Mouse (Mus musculus) liver, embryonic 12.5 days (tissue): ENCODE results near the gene Terb2. TPM values are rescaled to one million over a fixed set of nuclear protein-coding genes. Genes with fewer than 3 reads are reported as not detected.
A peak's percentile ranks its signal among the peaks of the same experiment; 100 is the strongest.
"Not testable (repeated sequence)": the region's sequence is repeated elsewhere in the genome, so short reads cannot be mapped to it uniquely, and the experiment has no call there.

ENCODE experiments used
- ATAC-seq: fragments of 200-750 bp; cut with Nextera tagmentation; 2 replicates; pipeline ENCODE4 v1.8.0; 2017; ENCODE audit warnings: moderate number of reproducible peaks, mild to moderate bottlenecking, moderate library complexity
- H3K27ac ChIP-seq: fragments of 300-500 bp; sonication (generic); 2 replicates; pipeline ENCODE4 v1.5.1; 2016; ENCODE audit warnings: mild to moderate bottlenecking
- H3K27me3 ChIP-seq: fragments of 300-500 bp; sonication (generic); replicated peaks from 2 replicates; pipeline ENCODE4 v1.6.1; 2016; ENCODE audit warnings: mild to moderate bottlenecking, moderate library complexity
- H3K36me3 ChIP-seq: fragments of 300-500 bp; sonication (generic); 2 replicates; pipeline ENCODE4 v1.6.1; 2016; ENCODE audit warnings: mild to moderate bottlenecking, moderate library complexity
- H3K4me1 ChIP-seq: fragments of 300-500 bp; sonication (generic); 2 replicates; pipeline ENCODE4 v1.6.1; 2016
- H3K4me2 ChIP-seq: fragments of 300-500 bp; sonication (generic); 2 replicates; pipeline ENCODE4 v1.6.1; 2016; ENCODE audit warnings: mild to moderate bottlenecking, moderate library complexity
- H3K4me3 ChIP-seq: fragments of 300-500 bp; sonication (generic); 2 replicates; pipeline ENCODE4 v1.5.1; 2016; ENCODE audit warnings: mild to moderate bottlenecking, moderate library complexity
- H3K9ac ChIP-seq: fragments of 300-500 bp; sonication (generic); 2 replicates; pipeline ENCODE4 v1.6.1; 2016; ENCODE audit warnings: mild to moderate bottlenecking, moderate library complexity
- H3K9me3 ChIP-seq: fragments of 300-500 bp; sonication (generic); replicated peaks from 2 replicates; pipeline ENCODE4 v1.6.1; 2016; ENCODE audit warnings: mild to moderate bottlenecking, moderate library complexity
- WGBS: fragments of 180-500 bp; shearing (Covaris S2); methylation state at CpG from one replicate; pipeline ENCODE4 v1.1.7; 2016; ENCODE audit not compliant: insufficient replicate concordance; 5-methylcytosine and 5-hydroxymethylcytosine counted together
- polyA plus RNA-seq: library from polyadenylated mRNA; unstranded; fragments of >200 nt; fragmentation: Nextera tagmentation; extraction: Ambion mirVana; gene quantifications from 2 replicates; pipeline ENCODE4 v1.2.1, GENCODE M21; 2016

Terb2 gene
- polyA plus RNA-seq, 1 experiment from 2014 or later: not detected

- H3K27me3 ChIP-seq: no peaks in the 10 kb centered on the region
- 0 out of 2 replicates have a peak, but pooled peaks cover 5% of the 10 kb centered on the region for H3K4me1 ChIP-seq
- H3K36me3 ChIP-seq: no peaks in the 10 kb centered on the region
- H3K9ac ChIP-seq: no peak overlapping the region
- H3K27ac ChIP-seq: no peak overlapping the region
- no peak for ATAC-seq
- H3K4me3 ChIP-seq: no peak overlapping the region
- 84% methylated on average over 3 of the region's 3 CpGs for WGBS
- no peak overlapping the region for H3K4me2 ChIP-seq
- no peaks in the 10 kb centered on the region for H3K9me3 ChIP-seq
Observed at GRCm38 (mm10) chr2:122210534-122211228, 24.6 kb downstream of the Terb2 start.

- not testable (repeated sequence) for H3K27me3 ChIP-seq, H3K4me3 ChIP-seq, H3K9ac ChIP-seq, H3K36me3 ChIP-seq, H3K4me2 ChIP-seq, H3K9me3 ChIP-seq
- Histone ChIP-seq H3K4me1 (peaks cover 44% of the 10 kb centered on the region), H3K27ac (peak overlapping the region; percentile 66)
- 40% methylated on average over 4 of the region's 4 CpGs for WGBS
- peak; percentile 91 for ATAC-seq
Observed at GRCm38 (mm10) chr2:122217075-122217474, 31.0 kb downstream of the Terb2 start.

GRCm38 (mm10) chr2:122218234-122218633 lies 32.2 kb downstream of the Terb2 start:
- H3K4me2 ChIP-seq: no peak overlapping the region
- ATAC-seq: no peak
- 61% methylated on average over 2 of the region's 2 CpGs for WGBS
- no peaks in the 10 kb centered on the region for H3K36me3 ChIP-seq
- peaks cover 53% of the 10 kb centered on the region for H3K4me1 ChIP-seq
- H3K9ac ChIP-seq: no peak overlapping the region
- peaks cover 4% of the 10 kb centered on the region; the same call in 1 of the 2 replicates for H3K9me3 ChIP-seq
- H3K27me3 ChIP-seq: no peaks in the 10 kb centered on the region
- peak overlapping the region; percentile 4; the same call in 1 of the 2 replicates for H3K27ac ChIP-seq
- H3K4me3 ChIP-seq: no peak overlapping the region

GRCm38 (mm10) chr2:122221378-122221777 lies 35.3 kb downstream of the Terb2 start:
- no peak overlapping the region for H3K9ac ChIP-seq
- H3K9me3 ChIP-seq: peaks cover 4% of the 10 kb centered on the region; the same call in 1 of the 2 replicates
- no peaks in the 10 kb centered on the region for H3K36me3 ChIP-seq
- ATAC-seq: no peak
- H3K27ac ChIP-seq: 0 out of 2 replicates have a peak overlapping the region, but pooled peaks have one; percentile 20
- no peak overlapping the region for H3K4me2 ChIP-seq
- WGBS: 19% methylated on average over 4 of the region's 4 CpGs
- H3K27me3 ChIP-seq: no peaks in the 10 kb centered on the region
- H3K4me1 ChIP-seq: peaks cover 62% of the 10 kb centered on the region
- H3K4me3 ChIP-seq: no peak overlapping the region

GRCm38 (mm10) chr2:122221798-122222197 lies 35.7 kb downstream of the Terb2 start:
- no peaks in the 10 kb centered on the region for H3K36me3 ChIP-seq
- 40% methylated on average over 5 of the region's 5 CpGs for WGBS
- no peak overlapping the region for H3K9ac ChIP-seq
- H3K27me3 ChIP-seq: no peaks in the 10 kb centered on the region
- no peak overlapping the region for H3K4me2 ChIP-seq
- no peak overlapping the region for H3K4me3 ChIP-seq
- H3K9me3 ChIP-seq: 0 out of 2 replicates have a peak, but pooled peaks cover under 1% of the 10 kb centered on the region
- 0 out of 2 replicates have a peak, but pooled peaks have one; percentile 36 for ATAC-seq
- peaks cover 62% of the 10 kb centered on the region for H3K4me1 ChIP-seq
- 0 out of 2 replicates have a peak overlapping the region, but pooled peaks have one; percentile 20 for H3K27ac ChIP-seq

GRCm38 (mm10) chr2:122222272-122222671 lies 36.2 kb downstream of the Terb2 start:
- no peak overlapping the region for H3K4me2 ChIP-seq
- H3K4me1 ChIP-seq: peaks cover 62% of the 10 kb centered on the region
- no peaks in the 10 kb centered on the region for H3K9me3 ChIP-seq
- H3K4me3 ChIP-seq: no peak overlapping the region
- WGBS: 53% methylated on average over 5 of the region's 5 CpGs
- no peak overlapping the region for H3K27ac ChIP-seq
- ATAC-seq: no peak
- no peak overlapping the region for H3K9ac ChIP-seq
- no peaks in the 10 kb centered on the region for H3K27me3 ChIP-seq
- H3K36me3 ChIP-seq: no peaks in the 10 kb centered on the region

GRCm38 (mm10) chr2:122223654-122224053 lies 37.6 kb downstream of the Terb2 start:
- Histone ChIP-seq H3K4me2 (no peak overlapping the region), H3K4me3 (no peak overlapping the region), H3K9ac (no peak overlapping the region), H3K27ac (no peak overlapping the region), H3K27me3 (no peaks in the 10 kb centered on the region), H3K4me1 (peaks cover 60% of the 10 kb centered on the region), H3K36me3 (no peaks in the 10 kb centered on the region), H3K9me3 (no peaks in the 10 kb centered on the region)
- peak; percentile 64 for ATAC-seq

GRCm38 (mm10) chr2:122230395-122230794 lies 44.3 kb downstream of the Terb2 start:
- peak overlapping the region; percentile 21; the same call in 1 of the 2 replicates for H3K27ac ChIP-seq
- no peak for ATAC-seq
- peaks cover 49% of the 10 kb centered on the region for H3K4me1 ChIP-seq
- H3K27me3 ChIP-seq: no peaks in the 10 kb centered on the region
- no peak overlapping the region for H3K4me3 ChIP-seq
- no peak overlapping the region for H3K9ac ChIP-seq
- WGBS: 84% methylated on average over 6 of the region's 6 CpGs
- H3K36me3 ChIP-seq: no peaks in the 10 kb centered on the region
- no peaks in the 10 kb centered on the region for H3K9me3 ChIP-seq
- H3K4me2 ChIP-seq: no peak overlapping the region

GRCm38 (mm10) chr2:122231616-122232015 lies 45.5 kb downstream of the Terb2 start:
- peaks cover 3% of the 10 kb centered on the region; the same call in 1 of the 2 replicates for H3K36me3 ChIP-seq
- no peak overlapping the region for H3K4me2 ChIP-seq
- H3K9me3 ChIP-seq: no peaks in the 10 kb centered on the region
- WGBS: 82% methylated on average over 9 of the region's 9 CpGs
- H3K4me1 ChIP-seq: peaks cover 53% of the 10 kb centered on the region
- H3K27me3 ChIP-seq: no peaks in the 10 kb centered on the region
- no peak for ATAC-seq
- H3K9ac ChIP-seq: no peak overlapping the region
- H3K27ac ChIP-seq: no peak overlapping the region
- no peak overlapping the region for H3K4me3 ChIP-seq

GRCm38 (mm10) chr2:122233341-122233740 lies 47.3 kb downstream of the Terb2 start:
- peaks cover 51% of the 10 kb centered on the region for H3K4me1 ChIP-seq
- H3K4me3 ChIP-seq: no peak overlapping the region
- no peak for ATAC-seq
- no peak overlapping the region; the same call in 1 of the 2 replicates for H3K27ac ChIP-seq
- WGBS: 44% methylated on average over 5 of the region's 5 CpGs
- no peaks in the 10 kb centered on the region for H3K9me3 ChIP-seq
- peak overlapping the region; percentile 84 for H3K4me2 ChIP-seq
- H3K27me3 ChIP-seq: no peaks in the 10 kb centered on the region
- H3K9ac ChIP-seq: no peak overlapping the region
- H3K36me3 ChIP-seq: peaks cover 10% of the 10 kb centered on the region; the same call in 1 of the 2 replicates

- WGBS: 9% methylated on average over 26 of the region's 26 CpGs
- Histone ChIP-seq H3K27ac (peak overlapping the region; percentile 93), H3K9me3 (no peaks in the 10 kb centered on the region), H3K4me2 (peak overlapping the region; percentile 84), H3K9ac (peak overlapping the region; percentile 80), H3K27me3 (no peaks in the 10 kb centered on the region), H3K36me3 (peaks cover 12% of the 10 kb centered on the region; the same call in 1 of the 2 replicates), H3K4me3 (peak overlapping the region; percentile 77), H3K4me1 (peaks cover 56% of the 10 kb centered on the region)
- ATAC-seq: peak; percentile 1; the same call in 1 of the 2 replicates
Observed at GRCm38 (mm10) chr2:122233759-122234557, 47.9 kb downstream of the Terb2 start.
